ENCODE assay signal across 9 mouse cellular contexts in the genomic region with DNA sequence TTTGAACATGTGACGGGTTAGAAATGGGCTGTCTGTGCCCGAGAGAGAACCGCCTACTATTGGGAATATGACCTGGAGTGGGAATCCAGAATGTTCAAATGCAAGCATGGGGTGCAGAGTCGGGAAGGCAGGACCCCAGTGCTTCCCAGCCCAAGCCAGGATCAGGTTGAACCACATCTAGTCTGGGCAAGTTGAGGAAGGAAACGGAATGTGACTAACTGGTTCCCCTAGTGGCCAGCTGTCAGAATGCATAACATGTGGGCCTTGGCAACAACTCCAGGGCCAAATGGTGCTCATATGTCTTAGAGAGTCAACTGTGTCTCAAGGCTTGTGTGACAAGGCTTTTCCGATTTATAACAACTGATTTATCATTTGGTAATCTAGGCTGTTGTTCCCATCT.
DNase-seq lines count a peak whose midpoint lies in the region; ATAC-seq and TF ChIP-seq lines count a peak whose summit lies in the region.
"Had no signal": no experiment of that assay in that cellular context is flagged by ENCODE, and none has a peak within 500 bp of the region (broad histone marks: within the 10 kb centered on the region; RNA-seq: fewer than 3 reads in every experiment).

No protein-coding gene starts in this region.

- peak; percentile 62 for TF ChIP-seq CTCF in kidney, adult 2 months (conservative IDR thresholded peaks at IDR 0.05; ENCODE audit: insufficient read depth, insufficient read length, low read depth, low read length)
- TF ChIP-seq CTCF in layer of hippocampus, adult 2 months (conservative IDR thresholded peaks at IDR 0.05), result peak; percentile 83

- H3K27ac ChIP-seq in kidney, adult 2 months (ENCODE audit: insufficient read depth, low read depth, low read length), result no peak overlapping the region
- H3K27ac ChIP-seq in kidney, embryonic 14.5 days (ENCODE audit: low read depth, low read length), result no peak overlapping the region
- no peak overlapping the region for H3K27ac ChIP-seq in layer of hippocampus, adult 2 months
- H3K27ac ChIP-seq: lung, embryonic 15.5 days had no signal

- peak; percentile 42 for DNase-seq in kidney, adult 2 months
- peak; percentile 19 to 24 for DNase-seq in B cell, adult 2 months
- peak; percentile 86 for DNase-seq in ES-CJ7 (ENCODE audit: low read depth, low spot score)
- peak; percentile 40 to 62 for DNase-seq in cerebellum, postnatal 25 days
- peak; percentile 14 to 42 for DNase-seq in layer of hippocampus, adult 2 months (ENCODE audit: low spot score in 2 of 2)
- peak; percentile 51 for DNase-seq in right cerebral cortex, postnatal 4 days
- DNase-seq in ovary, postnatal 36 days (ENCODE audit: low spot score), result no peak

- no peak for ATAC-seq in kidney, embryonic 14.5 days (ENCODE audit: low FRiP score, low TSS enrichment)

- H3K9ac ChIP-seq in kidney, embryonic 14.5 days (ENCODE audit: low read depth, low read length), result no peak overlapping the region
- H3K9ac ChIP-seq: lung, embryonic 15.5 days had no signal

- H3K4me1 ChIP-seq in kidney, adult 2 months (ENCODE audit: control insufficient read depth, insufficient read depth, low read length), result no peaks in the 10 kb centered on the region
- H3K4me1 ChIP-seq in kidney, embryonic 14.5 days (ENCODE audit: control insufficient read depth, insufficient read depth, low read length), result no peaks in the 10 kb centered on the region

- no peaks in the 10 kb centered on the region for H3K9me3 ChIP-seq in kidney, embryonic 14.5 days (ENCODE audit: control insufficient read depth, low read length)
- H3K9me3 ChIP-seq: lung, embryonic 15.5 days had no signal

- H3K4me2 ChIP-seq in kidney, embryonic 14.5 days (replicated peaks; ENCODE audit: low read depth, low read length), result no peak overlapping the region
- H3K4me2 ChIP-seq: lung, embryonic 15.5 days had no signal

- 78% methylated on average over 6 of the region's 6 CpGs for WGBS in kidney, adult 2 months
- WGBS in kidney, embryonic 14.5 days, result 70% methylated on average over 6 of the region's 6 CpGs

- H3K36me3 ChIP-seq in kidney, adult 2 months (ENCODE audit: control insufficient read depth, insufficient read depth, low read length), result no peaks in the 10 kb centered on the region
- no peaks in the 10 kb centered on the region for H3K36me3 ChIP-seq in kidney, embryonic 14.5 days (ENCODE audit: control insufficient read depth, insufficient read depth, low read length)
- H3K36me3 ChIP-seq: lung, embryonic 15.5 days had no signal

- no peaks in the 10 kb centered on the region for H3K27me3 ChIP-seq in kidney, adult 2 months (replicated peaks; ENCODE audit: control insufficient read depth, insufficient read depth, low read length)
- H3K27me3 ChIP-seq in kidney, embryonic 14.5 days (ENCODE audit: control insufficient read depth, insufficient read depth, low read length), result no peaks in the 10 kb centered on the region
- H3K27me3 ChIP-seq: lung, embryonic 15.5 days had no signal

- no peak overlapping the region for H3K4me3 ChIP-seq in kidney, adult 2 months (ENCODE audit: insufficient read depth, low read depth, low read length)
- no peak overlapping the region for H3K4me3 ChIP-seq in kidney, embryonic 14.5 days (ENCODE audit: low read length)
- no peak overlapping the region for H3K4me3 ChIP-seq in layer of hippocampus, adult 2 months
- H3K4me3 ChIP-seq: lung, embryonic 15.5 days had no signal

- TF ChIP-seq POLR2A in kidney, adult 2 months (IDR thresholded peaks at IDR 0.05; ENCODE audit: low read depth, low read length), result no peak
